Mouse (Mus musculus): ENCODE data around the gene Gm11032.
"Not testable (repeated sequence)": the region's sequence is repeated elsewhere in the genome, so short reads cannot be mapped to it uniquely, and the experiment has no call there.

Gene Gm11032

GRCm38 (mm10) chr11:4620017-4620485 is at the start of gene Gm11032:
TSS of gene Gm11032 (plus strand) at chr11:4620067.
- DNase-seq = no peak

GRCm38 (mm10) chr11:4571491-4571901 is 48.4 kb upstream of the Gm11032 start:
- DNase-seq = no peak

- DNase-seq = not testable (repeated sequence)
These were observed 43.7 kb upstream of the Gm11032 start for GRCm38 (mm10) chr11:4576090-4576732.

- no peak for DNase-seq
These were observed 42.8 kb upstream of the Gm11032 start for GRCm38 (mm10) chr11:4577079-4577478.

GRCm38 (mm10) chr11:4578682-4579081 is 41.2 kb upstream of the Gm11032 start:
- DNase-seq = peak; percentile 68 to 75

GRCm38 (mm10) chr11:4591811-4592210 is 28.1 kb upstream of the Gm11032 start:
- no peak for DNase-seq

- no peak for DNase-seq
These were observed 26.4 kb upstream of the Gm11032 start for GRCm38 (mm10) chr11:4593491-4593848.

GRCm38 (mm10) chr11:4593849-4594607 is 25.8 kb upstream of the Gm11032 start:
- DNase-seq = peak; percentile 37 to 74

- peak; percentile 97 to 99 for DNase-seq
These were observed 25.0 kb upstream of the Gm11032 start, which contains the start of gene Mtmr3 for GRCm38 (mm10) chr11:4594608-4595500. TSS of gene Mtmr3 (minus strand) at chr11:4594863.

GRCm38 (mm10) chr11:4598411-4598810 is 21.5 kb upstream of the Gm11032 start:
- DNase-seq = no peak

- DNase-seq = no peak
These were observed 20.0 kb upstream of the Gm11032 start for GRCm38 (mm10) chr11:4599916-4600315.

- no peak for DNase-seq
These were observed 18.0 kb upstream of the Gm11032 start for GRCm38 (mm10) chr11:4601890-4602289.

GRCm38 (mm10) chr11:4602691-4603441 is 17.0 kb upstream of the Gm11032 start:
- DNase-seq = peak; percentile 42 to 69

- DNase-seq = peak; percentile 47 to 49
These were observed 15.4 kb upstream of the Gm11032 start for GRCm38 (mm10) chr11:4604441-4604840.

- DNase-seq = peak in 1 of 2 experiments; percentile 61
These were observed 14.5 kb upstream of the Gm11032 start for GRCm38 (mm10) chr11:4605414-4605813.

GRCm38 (mm10) chr11:4606541-4606940 is 13.3 kb upstream of the Gm11032 start:
- DNase-seq = no peak

- no peak for DNase-seq
These were observed 8.0 kb upstream of the Gm11032 start for GRCm38 (mm10) chr11:4611904-4612303.

- DNase-seq = no peak
These were observed 738 bp downstream of the Gm11032 start for GRCm38 (mm10) chr11:4620501-4621108.

GRCm38 (mm10) chr11:4621866-4622265 is 2.0 kb downstream of the Gm11032 start:
- peak in 1 of 2 experiments; percentile 36 for DNase-seq

GRCm38 (mm10) chr11:4622442-4622986 is 2.6 kb downstream of the Gm11032 start:
- peak in 1 of 2 experiments; percentile 25 for DNase-seq

- DNase-seq = no peak
These were observed 3.1 kb downstream of the Gm11032 start for GRCm38 (mm10) chr11:4622997-4623396.

All from kidney, postnatal 36 days (tissue).